Mouse (Mus musculus) adrenal gland (tissue): ENCODE data around the gene Fchsd2.
"Not testable (repeated sequence)": the region's sequence is repeated elsewhere in the genome, so short reads cannot be mapped to it uniquely, and the experiment has no call there.

Source experiments
- intact Hi-C: fragments of 180-260 bp; cut with DNase I; formaldehyde crosslinking; loops from one replicate; pipeline ENCODE4 v1.15.1; 2025

Fchsd2 gene

DNA sequence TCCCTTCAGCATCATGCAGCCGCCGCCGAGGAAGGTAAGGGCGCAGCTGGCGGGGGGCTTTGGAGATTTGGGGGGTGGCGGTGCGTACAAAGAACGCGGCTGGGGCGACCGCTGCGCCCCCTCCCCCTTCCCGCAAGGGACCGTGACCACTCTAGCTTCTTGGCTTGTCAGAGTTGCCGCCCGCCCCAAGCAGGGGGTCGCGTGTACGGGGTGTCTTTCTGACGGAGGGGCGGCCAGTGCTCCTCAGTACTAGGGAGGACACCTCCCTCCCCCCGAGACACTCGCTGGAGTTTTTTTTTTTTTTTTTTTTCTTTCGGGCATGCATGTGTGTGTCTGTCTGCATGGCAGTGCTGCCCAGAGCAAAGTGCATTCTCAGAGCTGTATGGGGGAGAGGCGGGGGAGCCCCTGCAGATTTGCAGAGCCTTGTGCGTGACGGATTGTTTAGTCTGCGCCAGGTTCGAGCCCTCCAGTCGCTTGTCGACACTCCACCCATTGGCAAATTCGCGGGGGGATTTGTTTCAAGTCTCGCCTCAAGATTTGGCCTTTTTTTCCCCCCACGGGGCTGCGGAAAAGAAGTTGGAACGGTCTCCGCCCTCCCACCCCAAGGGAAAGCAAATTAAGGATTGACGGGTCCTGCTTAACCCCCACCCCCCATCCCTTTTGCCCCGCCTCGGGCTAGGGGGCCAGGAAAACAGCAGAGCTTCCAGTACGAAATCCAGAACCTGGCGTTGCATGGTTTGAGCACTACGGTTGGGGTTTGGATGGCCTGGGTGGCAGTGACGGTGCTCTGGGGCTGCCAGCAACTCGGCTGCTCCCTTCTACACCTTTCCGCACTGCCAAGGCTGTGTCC, 16.6 kb downstream of the Fchsd2 start:
- intact Hi-C loops, result loop anchor here (5.0 kb wide), 2 partner anchors 47 to 123 kb away; no protein-coding TSS in a partner anchor

DNA sequence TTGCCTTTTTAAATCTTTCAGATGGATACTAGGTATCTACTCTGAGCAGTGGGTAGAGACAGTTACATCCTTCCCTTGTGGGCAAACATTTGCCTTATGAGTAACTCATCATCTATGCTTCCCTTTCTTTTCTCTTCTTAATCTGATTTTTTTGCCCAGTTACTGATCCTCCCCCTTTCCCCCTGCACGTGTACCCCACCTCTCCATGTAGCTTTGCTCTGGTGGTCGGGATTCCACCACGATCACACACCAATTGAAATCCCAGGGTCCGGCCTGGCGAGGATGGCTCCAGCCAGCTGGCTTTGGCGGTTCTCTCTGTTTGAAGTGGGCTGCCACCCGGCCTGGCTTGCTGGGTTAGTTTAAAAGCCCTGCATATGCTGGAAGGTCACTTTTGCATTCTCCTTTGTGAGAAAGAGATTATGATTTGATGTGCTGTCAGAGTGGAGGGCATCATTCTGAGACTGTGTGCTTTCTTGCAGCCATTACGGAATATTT, 17.2 kb downstream of the Fchsd2 start:
- intact Hi-C loops, result loop anchor here (5.0 kb wide), 2 partner anchors 48 to 122 kb away; no protein-coding TSS in a partner anchor

DNA sequence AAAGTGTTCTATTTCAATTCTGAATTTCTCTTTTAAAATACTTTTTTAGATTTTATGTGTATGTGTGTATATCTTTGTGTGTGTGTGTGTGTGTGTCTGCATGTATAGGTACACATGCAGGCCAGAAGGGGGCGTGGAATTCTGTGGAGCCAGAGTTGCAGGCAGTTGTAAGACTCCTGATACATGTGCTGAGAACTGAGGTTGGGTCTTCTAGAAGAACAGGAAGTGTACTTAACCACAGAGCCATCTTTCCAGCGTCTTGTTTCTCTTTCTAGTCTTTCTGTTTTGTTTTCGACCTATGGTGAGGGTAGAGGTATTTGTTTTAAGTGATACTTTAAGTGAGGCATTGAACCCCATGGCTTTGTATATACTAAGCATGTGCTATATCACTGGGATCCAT, 20.7 kb downstream of the Fchsd2 start:
- intact Hi-C loops, result no loop called here

DNA sequence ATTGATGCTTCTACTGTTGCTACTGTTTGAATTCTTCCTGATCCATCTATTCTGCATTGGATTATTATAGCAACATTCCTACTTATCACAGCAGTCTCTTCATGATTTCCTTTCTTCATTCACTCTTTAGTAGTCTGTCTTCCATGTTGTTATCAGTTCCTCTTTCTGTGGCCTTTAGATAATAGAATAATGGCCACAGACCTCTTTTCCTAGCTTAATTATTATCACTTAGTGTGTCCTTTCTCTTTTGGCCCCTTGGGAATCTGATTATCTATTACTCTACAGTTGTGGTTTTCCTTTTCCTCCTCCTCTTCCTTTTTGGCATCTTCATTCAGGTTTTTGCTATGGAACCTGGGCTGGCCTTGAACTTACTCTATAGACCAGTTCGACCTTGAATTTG, 21.7 kb downstream of the Fchsd2 start:
- intact Hi-C loops, result no loop called here

DNA sequence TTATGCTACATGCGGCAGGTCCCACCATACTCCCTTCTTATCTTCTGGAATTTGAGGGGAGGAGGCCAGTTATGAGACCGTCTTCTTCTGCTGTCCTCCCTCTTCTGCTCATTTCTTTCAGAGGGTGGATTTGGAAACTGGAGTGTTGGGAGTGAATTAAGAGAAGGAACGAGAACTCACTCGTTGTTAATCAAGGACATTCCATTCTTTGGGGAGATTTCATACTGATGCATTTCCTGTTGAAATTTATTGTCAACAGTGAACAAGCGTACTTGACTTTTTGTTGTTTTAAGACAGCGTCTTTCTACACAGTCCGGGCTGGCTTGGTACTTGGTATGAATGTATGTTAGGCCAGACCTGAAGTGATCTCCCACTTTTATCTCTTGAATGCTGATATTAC, 26.7 kb downstream of the Fchsd2 start:
- intact Hi-C loops, result no loop called here

- intact Hi-C loops, result no loop called here
Observed at GRCm38 (mm10) chr7:101123579-101124347, 31.1 kb downstream of the Fchsd2 start.

- intact Hi-C loops, result no loop called here
Observed at GRCm38 (mm10) chr7:101127737-101128136, 35.1 kb downstream of the Fchsd2 start.

DNA sequence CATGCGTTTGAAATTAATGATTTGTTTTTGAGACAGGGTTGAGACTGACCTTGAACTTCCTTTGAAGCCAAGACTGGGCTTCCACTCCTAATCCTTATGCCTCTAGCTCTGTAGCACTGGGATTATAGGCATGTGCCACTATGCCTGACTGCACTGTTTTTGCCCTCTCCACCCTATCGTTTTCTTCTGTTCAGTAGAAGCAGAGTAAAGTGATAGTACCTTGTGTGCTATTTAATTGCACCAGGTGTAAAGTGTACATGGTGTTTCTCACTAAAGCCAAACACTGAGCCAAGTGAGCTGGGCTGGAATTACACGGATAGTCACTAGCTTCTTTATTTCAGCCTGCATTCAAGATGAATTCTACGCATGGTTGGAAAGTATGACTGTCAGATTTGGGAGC, 35.9 kb downstream of the Fchsd2 start:
- intact Hi-C loops, result no loop called here

- intact Hi-C loops, result no loop called here
Observed at GRCm38 (mm10) chr7:101130646-101131045, 38.0 kb downstream of the Fchsd2 start.

DNA sequence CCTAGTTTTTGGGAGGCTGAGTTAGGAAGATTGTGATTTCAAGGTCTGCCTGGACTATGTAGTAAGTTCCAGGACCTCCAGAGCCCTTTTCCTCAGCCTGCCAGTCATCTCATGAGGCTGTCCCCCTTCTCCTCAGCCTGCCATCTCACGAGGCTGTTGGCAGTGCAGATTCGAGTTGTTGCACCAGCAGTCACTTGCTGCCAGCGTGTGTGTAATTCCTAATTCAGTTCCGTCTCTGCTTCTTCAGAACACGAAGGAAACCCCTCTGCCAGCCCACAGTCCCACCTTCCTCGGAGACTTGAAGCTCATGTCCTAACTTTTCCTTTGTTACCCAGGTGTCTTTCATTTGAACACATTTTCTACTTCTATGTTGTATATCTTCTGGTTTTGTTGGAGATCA, 38.6 kb downstream of the Fchsd2 start:
- intact Hi-C loops, result no loop called here

GRCm38 (mm10) chr7:101133591-101133990, 40.9 kb downstream of the Fchsd2 start:
- intact Hi-C loops, result no loop called here

DNA sequence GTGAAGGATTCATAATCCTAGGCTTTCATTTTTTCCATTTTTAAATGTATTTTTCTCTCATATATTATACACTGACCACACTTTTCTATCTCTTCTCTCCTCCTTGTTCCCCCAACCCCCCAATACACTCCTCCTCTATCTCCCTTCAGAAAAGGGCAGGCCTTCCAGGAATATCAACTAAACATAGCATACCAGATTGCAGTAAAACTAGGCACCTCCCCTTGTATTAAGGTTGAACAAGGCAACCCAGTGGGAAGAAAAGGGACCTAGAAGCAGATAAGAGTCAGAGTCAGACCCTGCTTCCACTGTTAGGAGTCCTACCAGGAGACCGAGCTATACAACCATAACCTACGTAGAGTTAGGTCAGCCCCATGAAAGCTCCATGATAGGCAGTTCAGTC, 41.5 kb downstream of the Fchsd2 start:
- intact Hi-C loops, result no loop called here

DNA sequence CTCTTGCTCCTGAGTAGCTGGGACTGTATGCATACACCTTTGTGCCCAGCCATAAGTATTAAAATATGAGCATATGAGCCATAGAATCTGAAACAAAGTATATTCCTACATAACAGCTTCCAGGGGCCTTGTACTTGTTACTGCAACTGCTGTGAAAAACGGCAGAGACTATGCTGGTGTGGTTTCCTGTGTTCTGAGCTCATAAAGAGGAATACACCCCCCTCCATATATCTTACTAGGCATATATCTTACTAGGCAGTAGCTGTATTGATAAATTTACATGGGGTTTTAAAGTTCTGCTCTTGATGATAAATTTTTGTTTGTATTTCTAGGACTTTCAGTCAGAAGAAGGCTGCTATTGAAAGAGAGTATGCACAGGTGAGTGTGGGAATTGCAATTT, 46.2 kb downstream of the Fchsd2 start:
- intact Hi-C loops, result no loop called here

GRCm38 (mm10) chr7:101142907-101143306, 50.2 kb downstream of the Fchsd2 start:
- intact Hi-C loops, result no loop called here

GRCm38 (mm10) chr7:101144222-101144621, 51.6 kb downstream of the Fchsd2 start:
- intact Hi-C loops, result no loop called here

DNA sequence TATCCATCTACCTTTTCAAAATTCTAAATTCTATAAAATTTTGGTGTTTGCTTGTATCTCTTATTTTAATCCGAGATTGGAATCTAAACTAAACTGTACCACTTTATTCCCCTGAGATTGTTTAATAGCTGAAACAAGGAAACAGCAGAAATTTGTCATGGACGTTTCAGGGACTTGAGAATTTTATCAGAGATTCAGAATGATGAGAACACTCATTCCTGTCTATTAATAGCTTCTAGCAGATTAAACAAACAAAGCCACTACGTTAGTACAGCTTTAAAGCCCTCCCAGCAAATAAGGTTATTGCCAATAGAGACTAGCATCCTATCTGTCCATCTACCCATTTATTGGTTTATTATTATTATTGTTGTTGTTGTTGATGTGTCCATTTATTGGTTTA, 56.4 kb downstream of the Fchsd2 start:
- intact Hi-C loops, result no loop called here

- intact Hi-C loops, result not testable (repeated sequence)
Observed at GRCm38 (mm10) chr7:101154883-101155282, 62.2 kb downstream of the Fchsd2 start.

- intact Hi-C loops, result no loop called here
Observed at GRCm38 (mm10) chr7:101155284-101155683, 62.6 kb downstream of the Fchsd2 start.

DNA sequence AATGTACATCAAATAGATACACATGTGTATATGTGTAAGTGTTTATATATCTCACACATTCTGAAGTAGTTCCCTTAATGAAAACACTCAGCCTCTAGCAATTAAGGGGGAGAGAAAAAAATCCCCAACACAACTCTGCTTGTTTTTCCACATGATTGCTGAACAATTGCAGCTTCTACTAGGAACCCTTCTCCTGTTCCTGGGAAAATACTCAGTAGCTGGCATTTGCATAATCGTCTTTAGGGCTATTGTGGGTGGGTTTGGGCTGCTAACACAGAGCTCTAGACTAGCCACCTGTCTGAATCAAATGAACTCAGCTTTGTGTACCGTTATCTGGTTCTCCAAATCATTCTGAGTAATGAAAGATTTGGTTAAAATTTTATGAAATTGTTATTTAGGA, 67.6 kb downstream of the Fchsd2 start:
- intact Hi-C loops, result no loop called here

- intact Hi-C loops, result no loop called here
Observed at GRCm38 (mm10) chr7:101162781-101163180, 70.1 kb downstream of the Fchsd2 start.

DNA sequence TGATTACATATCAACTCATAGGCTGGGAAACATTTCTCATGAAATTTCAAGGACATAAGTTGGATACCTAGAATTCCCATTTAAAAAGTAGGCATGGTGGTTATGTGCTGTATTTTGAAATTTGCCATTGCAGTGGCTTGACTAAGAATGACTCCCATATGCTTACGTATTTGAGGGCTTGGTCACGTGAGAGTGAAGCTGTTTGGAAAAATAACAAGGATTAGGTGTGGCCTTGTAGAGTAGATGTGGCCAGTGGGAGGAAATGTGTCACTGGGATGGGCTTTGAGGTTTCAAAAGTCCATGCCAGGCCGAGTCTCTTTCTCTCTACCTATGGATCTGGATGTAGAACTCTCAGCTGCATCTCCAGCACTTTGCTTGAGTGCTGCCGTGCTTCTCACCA, 71.2 kb downstream of the Fchsd2 start:
- intact Hi-C loops, result no loop called here

GRCm38 (mm10) chr7:101166568-101166967, 73.9 kb downstream of the Fchsd2 start:
- intact Hi-C loops, result no loop called here
